Mouse (Mus musculus) C2C12 (cell line): ENCODE measurements around the gene Evx2. TPM values are rescaled to one million over a fixed set of nuclear protein-coding genes. Genes with fewer than 3 reads are reported as not detected.

Experiments used
- H3K27me3 ChIP-seq: one replicate; pipeline ENCODE4 v1.6.1; 2011; ENCODE audit not compliant: control insufficient read depth, insufficient read depth, insufficient read length
- H3K36me3 ChIP-seq: one replicate; pipeline ENCODE4 v1.6.1; 2011; ENCODE audit not compliant: control insufficient read depth, insufficient read depth
- H3K4me3 ChIP-seq: one replicate; pipeline ENCODE4 v1.5.1; 2011; ENCODE audit warnings: mild to moderate bottlenecking, control low read depth; ENCODE audit not compliant: poor library complexity, insufficient read depth, severe bottlenecking
- H3K79me2 ChIP-seq: one replicate; pipeline ENCODE4 v1.6.1; 2011; ENCODE audit not compliant: control insufficient read depth, insufficient read depth
- H3K79me3 ChIP-seq: one replicate; pipeline ENCODE4 v1.6.1; 2011; ENCODE audit warnings: low read depth, control low read depth
- H3ac ChIP-seq: one replicate; pipeline ENCODE3; 2011; ENCODE audit warnings: low read depth; ENCODE audit not compliant: control insufficient read depth, insufficient read length
- CEBPB ChIP-seq: IDR thresholded peaks from one replicate; pipeline ENCODE4 v1.6.1; 2011; ENCODE audit warnings: low read depth, mild to moderate bottlenecking, control low read depth, moderate library complexity
- CTCF ChIP-seq: IDR thresholded peaks from one replicate; pipeline ENCODE4 v1.5.1; 2011; ENCODE audit not compliant: control insufficient read depth, insufficient read depth, insufficient read length
- FOSL1 ChIP-seq: IDR thresholded peaks from one replicate; pipeline ENCODE4 v1.8.0; 2011; ENCODE audit warnings: mild to moderate bottlenecking, low read length; ENCODE audit not compliant: poor library complexity, insufficient read depth, severe bottlenecking
- MAX ChIP-seq: IDR thresholded peaks from one replicate; pipeline ENCODE4 v1.6.1; 2011; ENCODE audit warnings: mild to moderate bottlenecking, control low read depth
- MYOD1 ChIP-seq: IDR thresholded peaks from one replicate; pipeline ENCODE4 v1.6.1; 2011; ENCODE audit warnings: low read depth; ENCODE audit not compliant: control insufficient read depth, insufficient read length
- MYOG ChIP-seq: IDR thresholded peaks from one replicate; pipeline ENCODE4 v1.6.1; 2011; ENCODE audit not compliant: control insufficient read depth, insufficient read length; ENCODE audit errors: extremely low read depth
- USF1 ChIP-seq: IDR thresholded peaks from one replicate; pipeline ENCODE4 v1.6.1; 2011; ENCODE audit warnings: low read depth, mild to moderate bottlenecking, control low read depth, moderate library complexity
- polyA plus RNA-seq: library from polyadenylated mRNA; unstranded; fragments of >200 nt; fragmentation: generic; extraction: Trizol; gene quantifications from one replicate; pipeline ENCODE4 v1.2.1, GENCODE M21; 2012; ENCODE audit warnings: missing spikeins

The Evx2 gene
- polyA plus RNA-seq, 1 experiment = not detected

- Histone ChIP-seq H3K79me2 (no peaks in the 10 kb centered on the region), H3K79me3 (no peaks in the 10 kb centered on the region), H3K36me3 (no peaks in the 10 kb centered on the region), H3ac (no peak overlapping the region), H3K4me3 (no peak overlapping the region), H3K27me3 (peaks cover 51% of the 10 kb centered on the region)
- TF ChIP-seq MAX = no peak
- no peak for TF ChIP-seq MYOG
- TF ChIP-seq CEBPB = no peak
- TF ChIP-seq CTCF = no peak
- no peak for TF ChIP-seq FOSL1
- no peak for TF ChIP-seq USF1
- no peak for TF ChIP-seq MYOD1
Observed at GRCm38 (mm10) chr2:74687698-74688555, 28.6 kb upstream of the Evx2 start.

- no peak for TF ChIP-seq CTCF
- TF ChIP-seq MAX = no peak
- no peak for TF ChIP-seq CEBPB
- TF ChIP-seq FOSL1 = no peak
- no peak for TF ChIP-seq USF1
- TF ChIP-seq MYOD1 = no peak
- TF ChIP-seq MYOG = no peak
- H3K79me2 ChIP-seq = no peaks in the 10 kb centered on the region
- H3K79me3 ChIP-seq = no peaks in the 10 kb centered on the region
- H3ac ChIP-seq = no peak overlapping the region
- H3K27me3 ChIP-seq = peaks cover 48% of the 10 kb centered on the region
- no peak overlapping the region for H3K4me3 ChIP-seq
- no peaks in the 10 kb centered on the region for H3K36me3 ChIP-seq
Observed at GRCm38 (mm10) chr2:74686988-74687697, 27.8 kb upstream of the Evx2 start.

- H3K79me3 ChIP-seq = no peaks in the 10 kb centered on the region
- no peak overlapping the region for H3ac ChIP-seq
- H3K79me2 ChIP-seq = no peaks in the 10 kb centered on the region
- H3K27me3 ChIP-seq = peaks cover 48% of the 10 kb centered on the region
- no peak for TF ChIP-seq CEBPB
- no peak for TF ChIP-seq MYOD1
- no peak for TF ChIP-seq FOSL1
- no peak for TF ChIP-seq CTCF
- no peak for TF ChIP-seq MAX
- H3K4me3 ChIP-seq = no peak overlapping the region
- H3K36me3 ChIP-seq = no peaks in the 10 kb centered on the region
Observed at GRCm38 (mm10) chr2:74686301-74686987, 27.1 kb upstream of the Evx2 start.

GRCm38 (mm10) chr2:74685059-74685603 lies 25.8 kb upstream of the Evx2 start:
- Histone ChIP-seq H3ac (no peak overlapping the region), H3K36me3 (no peaks in the 10 kb centered on the region), H3K79me2 (no peaks in the 10 kb centered on the region), H3K79me3 (no peaks in the 10 kb centered on the region), H3K4me3 (no peak overlapping the region), H3K27me3 (peaks cover 55% of the 10 kb centered on the region)
- TF ChIP-seq MAX = no peak
- no peak for TF ChIP-seq USF1
- no peak for TF ChIP-seq MYOD1
- no peak for TF ChIP-seq MYOG
- no peak for TF ChIP-seq CEBPB
- TF ChIP-seq CTCF = no peak
- no peak for TF ChIP-seq FOSL1

GRCm38 (mm10) chr2:74684106-74684505 lies 24.7 kb upstream of the Evx2 start:
- Histone ChIP-seq H3K79me2 (no peaks in the 10 kb centered on the region), H3K79me3 (no peaks in the 10 kb centered on the region), H3K27me3 (peaks cover 56% of the 10 kb centered on the region), H3K36me3 (no peaks in the 10 kb centered on the region), H3ac (no peak overlapping the region), H3K4me3 (no peak overlapping the region)
- no peak for TF ChIP-seq CTCF
- TF ChIP-seq USF1 = no peak
- no peak for TF ChIP-seq MYOD1
- no peak for TF ChIP-seq CEBPB
- no peak for TF ChIP-seq FOSL1
- no peak for TF ChIP-seq MAX
- no peak for TF ChIP-seq MYOG
